In genomic region chr5:139542043-139542365, GRCm38 (mm10) we compare ENCODE assay signal across 19 mouse cellular contexts. TPM values are rescaled to one million over a fixed set of nuclear protein-coding genes. Genes with fewer than 3 reads are reported as not detected.
DNase-seq lines count a peak whose midpoint lies in the region; ATAC-seq and TF ChIP-seq lines count a peak whose summit lies in the region.
"Had no signal": no experiment of that assay in that cellular context is flagged by ENCODE, and none has a peak within 500 bp of the region (broad histone marks: within the 10 kb centered on the region; RNA-seq: fewer than 3 reads in every experiment).

No protein-coding gene starts in this region.

- no peak for TF ChIP-seq EP300 in heart, adult 2 months (IDR thresholded peaks at IDR 0.05; ENCODE audit: insufficient read depth, low read depth, low read length)

- H3K79me2 ChIP-seq in heart, adult 2 months (replicated peaks; ENCODE audit: control insufficient read depth, insufficient read depth, low read length): no peaks in the 10 kb centered on the region

- TF ChIP-seq POLR2A in cerebellum, adult 2 months (IDR thresholded peaks at IDR 0.05; ENCODE audit: borderline replicate concordance, insufficient read depth, low read length): no peak
- TF ChIP-seq POLR2A in heart, adult 2 months (IDR thresholded peaks at IDR 0.05; ENCODE audit: insufficient read depth, low read depth, low read length): no peak

- peak in 1 of 2 experiments; percentile 73 for DNase-seq in cerebellum, adult 2 months
- no peak for DNase-seq in cerebellum, adult 9-11 months
- no peak for DNase-seq in kidney, postnatal 10 days
- no peak for DNase-seq in lung, postnatal 36 days
- no peak for DNase-seq in heart, adult 2 months
- DNase-seq: adrenal gland, adult 2 months; gastrocnemius, postnatal 10 days; heart, postnatal 36 days; kidney, adult 11 months; lung, postnatal 10 days; right cerebral cortex, postnatal 25 days; thymus, adult 2 months had no signal

- H3K4me2 ChIP-seq in kidney, embryonic 15.5 days: peak overlapping the region; percentile 60; the same call in 1 of the 2 replicates
- H3K4me2 ChIP-seq in hindbrain, embryonic 12.5 days (replicated peaks): 0 out of 2 replicates have a peak overlapping the region, but pooled peaks have one; percentile 14
- peak overlapping the region; percentile 44; the same call in 1 of the 2 replicates for H3K4me2 ChIP-seq in midbrain, embryonic 15.5 days
- H3K4me2 ChIP-seq: embryonic facial prominence, embryonic 13.5 days had no signal

- no peak for TF ChIP-seq CTCF in cerebellum, adult 2 months (IDR thresholded peaks at IDR 0.05; ENCODE audit: borderline replicate concordance, insufficient read depth, low read depth, low read length)
- TF ChIP-seq CTCF in heart, adult 2 months (IDR thresholded peaks at IDR 0.05): no peak

- no peak for ATAC-seq in kidney, embryonic 15.5 days (replicated peaks; ENCODE audit: low FRiP score)
- no peak for ATAC-seq in hindbrain, embryonic 12.5 days (ENCODE audit: low FRiP score)
- ATAC-seq in midbrain, embryonic 15.5 days (replicated peaks): no peak
- ATAC-seq: Patski had no signal

- peak overlapping the region; percentile 96 for H3K27ac ChIP-seq in cerebellum, adult 2 months (ENCODE audit: insufficient read depth, low read length)
- H3K27ac ChIP-seq in kidney, embryonic 15.5 days: peak overlapping the region; percentile 84
- peak overlapping the region; percentile 91 for H3K27ac ChIP-seq in hindbrain, embryonic 12.5 days
- H3K27ac ChIP-seq in midbrain, embryonic 15.5 days: peak overlapping the region; percentile 84
- H3K27ac ChIP-seq in heart, adult 2 months: no peak overlapping the region
- H3K27ac ChIP-seq: embryonic facial prominence, embryonic 13.5 days; liver, embryonic 14.5 days had no signal

- H3K9ac ChIP-seq in kidney, embryonic 15.5 days: no peak overlapping the region
- H3K9ac ChIP-seq in hindbrain, embryonic 12.5 days: no peak overlapping the region
- no peak overlapping the region for H3K9ac ChIP-seq in midbrain, embryonic 15.5 days
- no peak overlapping the region for H3K9ac ChIP-seq in heart, adult 2 months (ENCODE audit: low read depth, low read length)
- H3K9ac ChIP-seq: embryonic facial prominence, embryonic 13.5 days; liver, embryonic 14.5 days had no signal

- no peaks in the 10 kb centered on the region; the same call in 1 of the 2 replicates for H3K27me3 ChIP-seq in cerebellum, adult 2 months (ENCODE audit: control insufficient read depth, insufficient read depth, low read length)
- H3K27me3 ChIP-seq in kidney, embryonic 15.5 days: peaks cover 93% of the 10 kb centered on the region
- peaks cover 85% of the 10 kb centered on the region for H3K27me3 ChIP-seq in hindbrain, embryonic 12.5 days
- H3K27me3 ChIP-seq in midbrain, embryonic 15.5 days (replicated peaks): peaks cover 53% of the 10 kb centered on the region
- peaks cover 48% of the 10 kb centered on the region for H3K27me3 ChIP-seq in heart, adult 2 months (ENCODE audit: control insufficient read depth, insufficient read depth, low read length)

- no peaks in the 10 kb centered on the region for H3K9me3 ChIP-seq in kidney, embryonic 15.5 days (replicated peaks)
- H3K9me3 ChIP-seq in hindbrain, embryonic 12.5 days (replicated peaks): no peaks in the 10 kb centered on the region
- no peaks in the 10 kb centered on the region for H3K9me3 ChIP-seq in midbrain, embryonic 15.5 days
- H3K9me3 ChIP-seq: embryonic facial prominence, embryonic 13.5 days had no signal

- WGBS in cerebellum, adult 2 months: 5% methylated on average over 1 of the region's 1 CpGs
- 0% methylated on average over 1 of the region's 1 CpGs for WGBS in kidney, embryonic 15.5 days
- 0% methylated on average over 1 of the region's 1 CpGs for WGBS in hindbrain, embryonic 12.5 days
- WGBS in midbrain, embryonic 15.5 days: 0% methylated on average over 1 of the region's 1 CpGs
- 18% methylated on average over 1 of the region's 1 CpGs for WGBS in heart, adult 2 months

- intact Hi-C loops in heart, adult 2 months (cut with DNase I): no loop called here

- H3K4me3 ChIP-seq in cerebellum, adult 2 months (replicated peaks; ENCODE audit: insufficient read depth, low read depth, low read length): peak overlapping the region; percentile 6
- H3K4me3 ChIP-seq in kidney, embryonic 15.5 days (replicated peaks): no peak overlapping the region
- H3K4me3 ChIP-seq in hindbrain, embryonic 12.5 days: no peak overlapping the region
- no peak overlapping the region; the same call in 1 of the 2 replicates for H3K4me3 ChIP-seq in midbrain, embryonic 15.5 days
- no peak overlapping the region for H3K4me3 ChIP-seq in heart, adult 2 months
- H3K4me3 ChIP-seq: embryonic facial prominence, embryonic 13.5 days had no signal

- H3K4me1 ChIP-seq in cerebellum, adult 2 months (ENCODE audit: control insufficient read depth, insufficient read depth, low read length): peaks cover 7% of the 10 kb centered on the region; the same call in 1 of the 2 replicates
- H3K4me1 ChIP-seq in kidney, embryonic 15.5 days: peaks cover 55% of the 10 kb centered on the region
- H3K4me1 ChIP-seq in hindbrain, embryonic 12.5 days: peaks cover 38% of the 10 kb centered on the region
- peaks cover 41% of the 10 kb centered on the region for H3K4me1 ChIP-seq in midbrain, embryonic 15.5 days
- no peaks in the 10 kb centered on the region for H3K4me1 ChIP-seq in heart, adult 2 months (ENCODE audit: control insufficient read depth, insufficient read depth, low read length)

- H3K36me3 ChIP-seq in kidney, embryonic 15.5 days: no peaks in the 10 kb centered on the region
- H3K36me3 ChIP-seq in hindbrain, embryonic 12.5 days: no peaks in the 10 kb centered on the region
- H3K36me3 ChIP-seq in midbrain, embryonic 15.5 days (replicated peaks): no peaks in the 10 kb centered on the region
- H3K36me3 ChIP-seq in heart, adult 2 months (ENCODE audit: control insufficient read depth, insufficient read depth, low read length): no peaks in the 10 kb centered on the region
- H3K36me3 ChIP-seq: embryonic facial prominence, embryonic 13.5 days had no signal

RNA-seq across cellular contexts. Expression of gene Uncx, which starts 1.3 kb away (rescaled TPM):
- 38.1 and 38.8 TPM in 2 replicates for polyA plus RNA-seq in cerebellum, adult 2 months (2012; rRNA removed)
- polyA plus RNA-seq in kidney, embryonic 15.5 days (2015; fragmentation: Nextera tagmentation; extraction: Ambion mirVana): 90.8 and 96.1 TPM in 2 replicates
- 97.3 and 99.4 TPM in 2 replicates for polyA plus RNA-seq in hindbrain, embryonic 12.5 days (2016; fragmentation: Nextera tagmentation; extraction: Ambion mirVana)
- polyA plus RNA-seq in midbrain, embryonic 15.5 days (2015; fragmentation: Nextera tagmentation; extraction: Ambion mirVana): 43.5 and 48.8 TPM in 2 replicates
- total RNA-seq in heart, adult 2 months (2021): not detected
- not detected in 2 replicates for polyA plus RNA-seq in heart, adult 2 months (2012; rRNA removed)
- total RNA-seq: adrenal gland, adult 2 months; gastrocnemius, postnatal 10 days; heart, postnatal 36 days; layer of hippocampus, adult 8-10 months had no signal
- polyA plus RNA-seq: adrenal gland, adult 2 months; liver, embryonic 14.5 days; Patski had no signal

RNA-seq across cellular contexts. Expression of gene Zfand2a, which starts 57.7 kb away (rescaled TPM):
- polyA plus RNA-seq in cerebellum, adult 2 months (2012; rRNA removed): 37.1 and 42.8 TPM in 2 replicates
- polyA plus RNA-seq in kidney, embryonic 15.5 days (2015; fragmentation: Nextera tagmentation; extraction: Ambion mirVana): 9.8 and 13.2 TPM in 2 replicates
- polyA plus RNA-seq in hindbrain, embryonic 12.5 days (2016; fragmentation: Nextera tagmentation; extraction: Ambion mirVana): 12.0 and 14.6 TPM in 2 replicates
- 22.7 and 24.2 TPM in 2 replicates for polyA plus RNA-seq in midbrain, embryonic 15.5 days (2015; fragmentation: Nextera tagmentation; extraction: Ambion mirVana)
- 10 to 100 TPM; 14.0 to 16.7 TPM for total RNA-seq in heart, adult 2 months (2021)
- 12.0 and 17.6 TPM in 2 replicates for polyA plus RNA-seq in heart, adult 2 months (2012; rRNA removed)

Comparison
In these comparisons a context has a peak if more than half of its experiments do, and no peak if none do; other contexts are left out.
1. RNA of gene Uncx, which starts 1.3 kb away (polyA plus RNA-seq): 97.3 to 99.4 TPM in hindbrain, embryonic 12.5 days, 90.8 to 96.1 TPM in kidney, embryonic 15.5 days, 43.5 to 48.8 TPM in midbrain, embryonic 15.5 days and 38.1 to 38.8 TPM in cerebellum, adult 2 months; not detected in heart, adult 2 months; every median in the first group is over 10 times any median in the second.
2. Peak in every context shown above with its lines, with median percentiles within 50 percentile points of each other: H3K4me2 ChIP-seq.